Mouse (Mus musculus) MEL (cell line): ENCODE results near the gene Gsk3a. TPM values are rescaled to one million over a fixed set of nuclear protein-coding genes. Genes with fewer than 3 reads are reported as not detected.

ENCODE experiments used
- DNase-seq: peaks from one replicate; pipeline ENCODE4 v3.0.0; 2011; ENCODE audit warnings: low read depth, low spot score
- H3K27ac ChIP-seq: 2 replicates; pipeline ENCODE4 v1.5.1; 2012; ENCODE audit warnings: low read depth, mild to moderate bottlenecking, control low read depth, low read length, moderate library complexity; ENCODE audit not compliant: control insufficient read depth
- H3K27me3 ChIP-seq, 2 experiments: fragments of 150-350 bp in 1 of 2; sonication (generic) in 1 of 2; 2 replicates each; pipeline ENCODE4 v1.6.1; 2012; ENCODE audit warnings: low read length in 2 of 2, mild to moderate bottlenecking in 2 of 2, improper control_type of control experiment in 1 of 2, moderate library complexity in 1 of 2; ENCODE audit not compliant: insufficient read depth in 2 of 2, control insufficient read depth in 1 of 2
- H3K36me3 ChIP-seq, 2 experiments: 2 replicates each; pipeline ENCODE4 v1.6.1; 2012 to 2014; ENCODE audit warnings: low read length in 2 of 2, improper control_type of control experiment in 1 of 2, inconsistent platforms in 1 of 2, mild to moderate bottlenecking in 1 of 2; ENCODE audit not compliant: insufficient read depth in 2 of 2, control insufficient read depth in 1 of 2
- H3K4me1 ChIP-seq, 2 experiments: fragments of 150-350 bp in 1 of 2; sonication (generic) in 1 of 2; 2 replicates each; pipeline ENCODE4 v1.6.1; 2012; ENCODE audit warnings: low read length in 2 of 2, improper control_type of control experiment in 1 of 2, mild to moderate bottlenecking in 1 of 2; ENCODE audit not compliant: insufficient read depth in 2 of 2, control insufficient read depth in 1 of 2
- H3K4me3 ChIP-seq, 2 experiments: fragments of 150-350 bp in 1 of 2; sonication (generic) in 1 of 2; 2 replicates each; pipeline ENCODE4 v1.5.1; 2012; ENCODE audit warnings: low read depth in 2 of 2, low read length in 2 of 2, mild to moderate bottlenecking in 2 of 2, moderate library complexity in 2 of 2, control low read depth in 1 of 2, improper control_type of control experiment in 1 of 2; ENCODE audit not compliant: control insufficient read depth in 1 of 2, insufficient read depth in 1 of 2
- H3K79me2 ChIP-seq: 2 replicates; pipeline ENCODE4 v1.6.1; 2012; ENCODE audit warnings: mild to moderate bottlenecking, low read length, moderate library complexity; ENCODE audit not compliant: control insufficient read depth, poor library complexity, insufficient read depth
- H3K9ac ChIP-seq: 2 replicates; pipeline ENCODE4 v1.6.1; 2012; ENCODE audit warnings: low read depth, mild to moderate bottlenecking, control low read depth, low read length, moderate library complexity; ENCODE audit not compliant: control insufficient read depth, poor library complexity, severe bottlenecking
- H3K9me3 ChIP-seq: fragments of 150-350 bp; sonication (generic); replicated peaks from 2 replicates; pipeline ENCODE4 v1.6.1; 2012; ENCODE audit warnings: mild to moderate bottlenecking, low read length, improper control_type of control experiment, moderate library complexity; ENCODE audit not compliant: insufficient read depth
- CHD1 ChIP-seq: IDR thresholded peaks from 2 replicates; pipeline ENCODE4 v1.6.1; 2012; ENCODE audit warnings: low read depth, mild to moderate bottlenecking, inconsistent platforms, low read length, improper control_type of control experiment
- CHD2 ChIP-seq: IDR thresholded peaks from 2 replicates; pipeline ENCODE4 v1.6.1; 2011; ENCODE audit warnings: low read length, improper control_type of control experiment
- CTCF ChIP-seq, 3 experiments: IDR thresholded peaks in 2 of 3; conservative IDR thresholded peaks in 1 of 3; 2 replicates each; pipeline ENCODE4 v1.5.1; 2011 to 2012; ENCODE audit warnings: low read length in 3 of 3, low read depth in 2 of 3, mild to moderate bottlenecking in 2 of 3, improper control_type of control experiment in 1 of 3, inconsistent platforms in 1 of 3, mixed read lengths in 1 of 3, moderate library complexity in 1 of 3; ENCODE audit not compliant: control insufficient read depth in 1 of 3, insufficient read depth in 1 of 3, poor library complexity in 1 of 3, severe bottlenecking in 1 of 3
- E2F4 ChIP-seq: IDR thresholded peaks from 2 replicates; pipeline ENCODE4 v1.6.1; 2011; ENCODE audit warnings: low read depth, low read length, improper control_type of control experiment, borderline replicate concordance
- ELF1 ChIP-seq: IDR thresholded peaks from 2 replicates; pipeline ENCODE4 v1.6.1; 2014; ENCODE audit warnings: low read depth, mild to moderate bottlenecking, inconsistent platforms, low read length, improper control_type of control experiment, moderate library complexity
- EP300 ChIP-seq, 2 experiments: IDR thresholded peaks; 2 replicates each; pipeline ENCODE4 v1.6.1; 2011; ENCODE audit warnings: improper control_type of control experiment in 2 of 2, low read length in 2 of 2, low read depth in 1 of 2, mild to moderate bottlenecking in 1 of 2
- ETS1 ChIP-seq: IDR thresholded peaks from 2 replicates; pipeline ENCODE4 v1.6.1; 2012; ENCODE audit warnings: low read depth, mild to moderate bottlenecking, inconsistent platforms, low read length, improper control_type of control experiment, moderate library complexity
- GABPA ChIP-seq: IDR thresholded peaks from 2 replicates; pipeline ENCODE4 v1.6.1; 2012; ENCODE audit warnings: low read depth, mild to moderate bottlenecking, inconsistent platforms, low read length, improper control_type of control experiment, moderate library complexity
- GATA1 ChIP-seq: IDR thresholded peaks from 2 replicates; pipeline ENCODE4 v1.6.1; 2011; ENCODE audit warnings: low read depth, low read length, improper control_type of control experiment
- JUND ChIP-seq: IDR thresholded peaks from 2 replicates; pipeline ENCODE4 v1.6.1; 2011; ENCODE audit warnings: low read depth, mild to moderate bottlenecking, improper control_type of control experiment, low read length
- KAT2A ChIP-seq: conservative IDR thresholded peaks from 2 replicates; pipeline ENCODE4 v1.6.1; 2012; ENCODE audit warnings: low read depth, low read length, improper control_type of control experiment, inconsistent platforms
- MAX ChIP-seq: IDR thresholded peaks from 2 replicates; pipeline ENCODE4 v1.6.1; 2011; ENCODE audit warnings: low read length, improper control_type of control experiment
- MAZ ChIP-seq: IDR thresholded peaks from 2 replicates; pipeline ENCODE4 v1.6.1; 2012; ENCODE audit warnings: low read depth, mild to moderate bottlenecking, inconsistent platforms, low read length, improper control_type of control experiment
- MEF2A ChIP-seq: IDR thresholded peaks from 2 replicates; pipeline ENCODE4 v1.6.1; 2014; ENCODE audit warnings: low read depth, mild to moderate bottlenecking, inconsistent platforms, low read length, improper control_type of control experiment; ENCODE audit not compliant: poor library complexity, insufficient replicate concordance, severe bottlenecking; ENCODE audit errors: extremely low read depth
- MXI1 ChIP-seq: IDR thresholded peaks from 2 replicates; pipeline ENCODE4 v1.6.1; 2011; ENCODE audit warnings: mild to moderate bottlenecking, low read depth, low read length, improper control_type of control experiment
- NELFE ChIP-seq: IDR thresholded peaks from 2 replicates; pipeline ENCODE4 v1.6.1; 2011; ENCODE audit warnings: low read depth, low read length, improper control_type of control experiment
- NRF1 ChIP-seq: IDR thresholded peaks from 2 replicates; pipeline ENCODE4 v1.6.1; 2014; ENCODE audit warnings: low read depth, mild to moderate bottlenecking, inconsistent platforms, low read length, improper control_type of control experiment, moderate library complexity; ENCODE audit not compliant: poor library complexity, insufficient read depth, severe bottlenecking
- POLR2A ChIP-seq, 2 experiments: IDR thresholded peaks; 2 replicates each; pipeline ENCODE4 v1.6.1; 2011 to 2012; ENCODE audit warnings: low read length in 2 of 2, mild to moderate bottlenecking in 2 of 2, control low read depth in 1 of 2, improper control_type of control experiment in 1 of 2, low read depth in 1 of 2, moderate library complexity in 1 of 2; ENCODE audit not compliant: control insufficient read depth in 1 of 2, insufficient read depth in 1 of 2, poor library complexity in 1 of 2
- POLR2AphosphoS2 ChIP-seq: IDR thresholded peaks from 2 replicates; pipeline ENCODE4 v1.6.1; 2011; ENCODE audit warnings: low read length, improper control_type of control experiment
- POLR2AphosphoS5 ChIP-seq: IDR thresholded peaks from 2 replicates; pipeline ENCODE4 v1.6.1; 2012; ENCODE audit warnings: low read depth, borderline replicate concordance, mild to moderate bottlenecking, inconsistent platforms, low read length, moderate library complexity, mixed read lengths
- RAD21 ChIP-seq: IDR thresholded peaks from 2 replicates; pipeline ENCODE4 v1.6.1; 2011; ENCODE audit warnings: mild to moderate bottlenecking, low read depth, low read length, improper control_type of control experiment
- RCOR1 ChIP-seq: IDR thresholded peaks from 2 replicates; pipeline ENCODE4 v1.6.1; 2012; ENCODE audit warnings: low read depth, mild to moderate bottlenecking, inconsistent platforms, low read length, improper control_type of control experiment
- SIN3A ChIP-seq: IDR thresholded peaks from 2 replicates; pipeline ENCODE4 v1.6.1; 2012; ENCODE audit warnings: low read length, improper control_type of control experiment, inconsistent platforms
- TAL1 ChIP-seq: IDR thresholded peaks from 2 replicates; pipeline ENCODE4 v1.6.1; 2012; ENCODE audit warnings: mild to moderate bottlenecking, inconsistent platforms, low read length, moderate library complexity, mixed read lengths
- TBP ChIP-seq: IDR thresholded peaks from 2 replicates; pipeline ENCODE4 v1.8.0; 2011; ENCODE audit warnings: low read depth, low read length, improper control_type of control experiment
- TCF12 ChIP-seq: IDR thresholded peaks from 2 replicates; pipeline ENCODE4 v1.6.1; 2014; ENCODE audit warnings: low read depth, mild to moderate bottlenecking, inconsistent platforms, low read length, improper control_type of control experiment, moderate library complexity
- UBTF ChIP-seq: IDR thresholded peaks from 2 replicates; pipeline ENCODE4 v1.6.1; 2012; ENCODE audit warnings: low read depth, mild to moderate bottlenecking, inconsistent platforms, low read length, improper control_type of control experiment, moderate library complexity, borderline replicate concordance; ENCODE audit not compliant: insufficient read depth
- ZC3H11A ChIP-seq: IDR thresholded peaks from 2 replicates; pipeline ENCODE4 v1.6.1; 2012; ENCODE audit warnings: low read depth, mild to moderate bottlenecking, inconsistent platforms, low read length, improper control_type of control experiment
- ZKSCAN1 ChIP-seq: IDR thresholded peaks from 2 replicates; pipeline ENCODE4 v1.6.1; 2012; ENCODE audit warnings: low read depth, mild to moderate bottlenecking, inconsistent platforms, low read length, improper control_type of control experiment, moderate library complexity
- ZMIZ1 ChIP-seq: IDR thresholded peaks from 2 replicates; pipeline ENCODE4 v1.6.1; 2012; ENCODE audit warnings: low read depth, mild to moderate bottlenecking, inconsistent platforms, low read length, improper control_type of control experiment, moderate library complexity
- ZNF384 ChIP-seq: IDR thresholded peaks from 2 replicates; pipeline ENCODE4 v1.6.1; 2012; ENCODE audit warnings: low read depth, mild to moderate bottlenecking, inconsistent platforms, low read length, improper control_type of control experiment
- polyA plus RNA-seq, 2 experiments: library from polyadenylated mRNA; stranded (reverse) in 1 of 2; unstranded in 1 of 2; fragments of >175 nt in 1 of 2; fragments of >200 nt in 1 of 2; gene quantifications; 2 replicates each; pipeline versions ENCODE4 v1.2.1 to v1.2.4; 2012; ENCODE audit warnings: low replicate concordance in 2 of 2, low read depth in 1 of 2; ENCODE audit not compliant: insufficient read length in 2 of 2, insufficient read depth in 1 of 2, missing spikeins in 1 of 2
- total RNA-seq: library from RNA; depleted of rRNA; stranded (reverse); fragments of 300-350 nt; gene quantifications from 2 replicates; pipeline ENCODE4 v1.2.3, GENCODE M21; 2012

Gene Gsk3a
- total and polyA plus RNA-seq, 3 experiments = 59.8 to 149 (median 86.6) TPM

DNA sequence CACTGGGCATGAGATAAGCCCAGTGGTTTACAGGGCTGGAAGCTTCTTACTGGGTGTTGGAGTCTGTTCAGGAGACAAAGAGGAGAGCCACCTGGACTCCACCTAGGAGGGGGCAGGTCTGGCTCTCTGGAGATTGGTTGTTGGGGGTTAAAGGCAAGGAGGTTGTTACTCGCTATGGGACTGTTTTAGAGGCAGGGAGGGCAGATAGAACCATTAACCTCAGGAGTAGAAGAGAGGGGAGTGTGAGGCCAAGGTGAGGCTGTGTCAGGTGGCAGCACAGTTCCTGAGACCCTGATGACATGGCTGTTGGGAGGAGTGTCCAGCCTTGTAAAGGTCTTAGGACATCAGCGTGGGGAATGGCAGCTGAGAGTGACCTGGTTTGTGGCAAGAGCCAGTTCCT lies 46.5 kb upstream of the Gsk3a start:
- Histone ChIP-seq H3K9me3 (no peaks in the 10 kb centered on the region), H3K4me1 (peaks cover 9 to 26% of the 10 kb centered on the region in 2 experiments), H3K27me3 (no peaks in the 10 kb centered on the region), H3K27ac (peak overlapping the region; percentile 86), H3K4me3 (peak overlapping the region; percentile 85 to 91), H3K79me2 (peaks cover 32% of the 10 kb centered on the region), H3K9ac (peak overlapping the region; percentile 80), H3K36me3 (peaks cover 21 to 25% of the 10 kb centered on the region in 2 experiments)
- TF ChIP-seq UBTF (no peak), MEF2A (no peak), CHD1 (0 out of 2 replicates have a peak, but pooled peaks have one; percentile 20), E2F4 (no peak), NRF1 (no peak), MXI1 (no peak)
- no peak for DNase-seq

DNA sequence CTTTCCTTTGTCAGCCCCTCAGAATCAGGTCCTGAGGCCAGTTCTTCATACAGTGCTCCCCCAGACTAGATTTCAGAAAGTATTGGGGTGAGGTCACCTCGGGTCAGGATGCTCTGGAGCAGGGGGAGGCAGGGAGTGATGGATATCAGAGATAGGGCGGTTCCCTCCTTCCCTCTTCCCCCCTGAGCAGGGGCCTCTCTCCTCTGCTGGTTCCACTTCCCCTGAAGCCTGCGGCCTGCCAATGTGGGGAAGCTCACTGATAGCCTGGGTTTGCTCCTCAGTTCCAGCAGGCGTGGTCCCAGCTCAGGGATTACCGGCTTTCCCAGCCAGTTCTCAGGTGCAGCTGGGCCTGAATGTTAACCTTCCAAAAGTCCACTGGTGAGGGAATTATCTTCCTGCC lies 46.0 kb upstream of the Gsk3a start:
- Histone ChIP-seq H3K27ac (peak overlapping the region; percentile 86), H3K27me3 (no peaks in the 10 kb centered on the region), H3K9ac (peak overlapping the region; percentile 80), H3K4me1 (peaks cover 9 to 26% of the 10 kb centered on the region in 2 experiments), H3K79me2 (peaks cover 32% of the 10 kb centered on the region), H3K9me3 (no peaks in the 10 kb centered on the region), H3K36me3 (peaks cover 21 to 22% of the 10 kb centered on the region in 2 experiments), H3K4me3 (peak overlapping the region; percentile 85 to 91)
- DNase-seq = peak; percentile 87
- TF ChIP-seq RCOR1 = peak; percentile 79
- no peak for TF ChIP-seq E2F4
- TF ChIP-seq JUND = 0 out of 2 replicates have a peak, but pooled peaks have one; percentile 34
- TF ChIP-seq MAX = peak; percentile 41; the same call in 1 of the 2 replicates
- TF ChIP-seq GATA1 = peak; percentile 77
- peak; percentile 22; the same call in 1 of the 2 replicates for TF ChIP-seq TAL1
- peak; percentile 79 for TF ChIP-seq TBP
- peak; percentile 90; the same call in 1 of the 2 replicates for TF ChIP-seq MAZ
- 0 out of 2 replicates have a peak, but pooled peaks have one; percentile 16 for TF ChIP-seq KAT2A
- TF ChIP-seq NRF1 = no peak
- TF ChIP-seq ZC3H11A = no peak
- peak; percentile 81 for TF ChIP-seq POLR2AphosphoS2
- peak; percentile 9 to 67; a peak in 2 of 4 replicates for TF ChIP-seq POLR2A (IDR thresholded peaks at IDR 0.05; ENCODE audit: control insufficient read depth in 1 of 2, insufficient read depth in 1 of 2, low read depth in 1 of 2, low read length in 2 of 2, poor library complexity in 1 of 2)
- TF ChIP-seq TCF12 = peak; percentile 69; the same call in 1 of the 2 replicates
- TF ChIP-seq ZKSCAN1 = no peak
- no peak for TF ChIP-seq CHD2
- TF ChIP-seq NELFE = peak; percentile 72
- peak; percentile 73 for TF ChIP-seq ETS1
- TF ChIP-seq EP300 (IDR thresholded peaks at IDR 0.05; ENCODE audit: low read depth in 1 of 2, low read length in 2 of 2) = peak; percentile 65 to 85
- TF ChIP-seq RAD21 = no peak
- 0 out of 2 replicates have a peak, but pooled peaks have one; percentile 49 for TF ChIP-seq ELF1
- no peak for TF ChIP-seq GABPA
- TF ChIP-seq POLR2AphosphoS5 = no peak
- TF ChIP-seq CTCF (IDR thresholded peaks at IDR 0.05 in 2 of 3, conservative IDR thresholded peaks at IDR 0.05 in 1 of 3; ENCODE audit: control insufficient read depth in 1 of 3, insufficient read depth in 1 of 3, low read depth in 2 of 3, low read length in 3 of 3, poor library complexity in 1 of 3, severe bottlenecking in 1 of 3) = no peak
- TF ChIP-seq ZMIZ1 = peak; percentile 51
- TF ChIP-seq ZNF384 = no peak
- peak; percentile 89 for TF ChIP-seq SIN3A
- peak; percentile 88 for TF ChIP-seq MXI1
